Mouse (Mus musculus): Measurements from ENCODE around the gene Cygb. TPM values are rescaled to one million over a fixed set of nuclear protein-coding genes. Genes with fewer than 3 reads are reported as not detected.
A peak's percentile ranks its signal among the peaks of the same experiment; 100 is the strongest.

Cygb gene
- polyA plus RNA-seq, 1 experiment from 2014 or later = 17.5 TPM

GRCm38 (mm10) chr11:116671112-116671844 lies 17.2 kb upstream of the Cygb start:
- Histone ChIP-seq H3K4me2 (replicated peaks; ENCODE audit: low read depth) (peak overlapping the region; percentile 77), H3K4me1 (replicated peaks; ENCODE audit: control insufficient read depth, insufficient read depth, low read length) (peaks cover 9% of the 10 kb centered on the region), H3K9ac (ENCODE audit: low read depth, low read length) (peak overlapping the region; percentile 72), H3K27ac (ENCODE audit: low read depth, low read length) (peak overlapping the region; percentile 74), H3K36me3 (ENCODE audit: control insufficient read depth, insufficient read depth) (peaks cover 33% of the 10 kb centered on the region), H3K4me3 (ENCODE audit: low read depth, low read length) (peak overlapping the region; percentile 58), H3K27me3 (replicated peaks; ENCODE audit: control insufficient read depth, insufficient read depth, low read length) (no peaks in the 10 kb centered on the region), H3K9me3 (ENCODE audit: control insufficient read depth) (no peaks in the 10 kb centered on the region)
- ATAC-seq = peak; percentile 84
- peak; percentile 86 for TF ChIP-seq CTCF (IDR thresholded peaks at IDR 0.05; ENCODE audit: low read depth)
- WGBS = 2% methylated on average over 45 of the region's 45 CpGs

DNA sequence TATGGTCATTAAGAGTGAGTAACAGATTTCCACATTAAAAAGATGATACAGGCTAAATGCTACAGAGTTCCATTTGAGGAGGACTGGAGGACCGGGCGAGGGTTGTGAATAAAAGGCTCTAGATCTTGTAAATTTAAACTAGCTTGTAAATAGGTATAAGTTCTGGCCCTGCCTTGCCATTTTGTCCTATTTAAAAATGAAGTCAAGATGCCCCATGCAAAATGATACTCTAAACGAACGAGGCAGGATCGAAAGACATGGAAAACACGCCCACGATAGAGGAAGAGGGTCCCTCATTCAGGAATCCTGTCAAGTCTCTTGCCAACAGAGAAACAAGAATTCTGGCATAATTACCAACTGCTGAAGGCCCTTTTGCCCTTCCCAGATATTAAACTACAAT lies 16.3 kb upstream of the Cygb start:
- TF ChIP-seq CTCF (IDR thresholded peaks at IDR 0.05; ENCODE audit: low read depth) = no peak
- Histone ChIP-seq H3K4me2 (replicated peaks; ENCODE audit: low read depth) (no peak overlapping the region), H3K27me3 (replicated peaks; ENCODE audit: control insufficient read depth, insufficient read depth, low read length) (no peaks in the 10 kb centered on the region), H3K36me3 (ENCODE audit: control insufficient read depth, insufficient read depth) (peaks cover 24% of the 10 kb centered on the region), H3K27ac (ENCODE audit: low read depth, low read length) (no peak overlapping the region), H3K9me3 (ENCODE audit: control insufficient read depth) (no peaks in the 10 kb centered on the region), H3K4me3 (ENCODE audit: low read depth, low read length) (no peak overlapping the region), H3K4me1 (replicated peaks; ENCODE audit: control insufficient read depth, insufficient read depth, low read length) (peaks cover 9% of the 10 kb centered on the region), H3K9ac (ENCODE audit: low read depth, low read length) (no peak overlapping the region)
- 88% methylated on average over 7 of the region's 7 CpGs for WGBS
- ATAC-seq = no peak

- Histone ChIP-seq H3K27me3 (replicated peaks; ENCODE audit: control insufficient read depth, insufficient read depth, low read length) (no peaks in the 10 kb centered on the region), H3K4me1 (replicated peaks; ENCODE audit: control insufficient read depth, insufficient read depth, low read length) (peaks cover 8% of the 10 kb centered on the region), H3K9me3 (ENCODE audit: control insufficient read depth) (no peaks in the 10 kb centered on the region), H3K4me3 (ENCODE audit: low read depth, low read length) (no peak overlapping the region), H3K27ac (ENCODE audit: low read depth, low read length) (no peak overlapping the region), H3K9ac (ENCODE audit: low read depth, low read length) (no peak overlapping the region), H3K4me2 (replicated peaks; ENCODE audit: low read depth) (no peak overlapping the region), H3K36me3 (ENCODE audit: control insufficient read depth, insufficient read depth) (peaks cover 19% of the 10 kb centered on the region)
- no peak for ATAC-seq
- no peak for TF ChIP-seq CTCF (IDR thresholded peaks at IDR 0.05; ENCODE audit: low read depth)
- WGBS = 40% methylated on average over 13 of the region's 13 CpGs
Measured at GRCm38 (mm10) chr11:116669787-116670365, 15.8 kb upstream of the Cygb start.

DNA sequence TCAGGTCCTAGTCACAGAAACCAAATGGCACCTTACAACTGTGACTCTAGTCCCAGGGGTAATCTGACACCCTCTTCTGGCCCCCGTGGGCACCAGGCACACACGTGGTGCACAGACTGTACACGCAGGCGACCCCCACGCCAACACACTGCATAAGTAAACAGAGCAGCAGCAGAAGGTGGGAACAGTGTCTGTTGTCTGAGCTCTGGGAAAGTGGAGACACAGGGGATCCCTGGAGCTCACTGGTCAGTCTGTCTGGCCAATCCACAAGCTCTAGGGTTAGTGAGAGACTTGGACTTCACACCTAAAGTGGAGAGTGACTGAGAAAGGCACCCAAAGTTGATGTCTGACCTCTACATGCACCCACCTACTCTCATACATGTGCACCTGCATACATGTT lies 15.2 kb upstream of the Cygb start:
- Histone ChIP-seq H3K4me1 (replicated peaks; ENCODE audit: control insufficient read depth, insufficient read depth, low read length) (peaks cover 3% of the 10 kb centered on the region), H3K9ac (ENCODE audit: low read depth, low read length) (no peak overlapping the region), H3K36me3 (ENCODE audit: control insufficient read depth, insufficient read depth) (peaks cover 13% of the 10 kb centered on the region), H3K27me3 (replicated peaks; ENCODE audit: control insufficient read depth, insufficient read depth, low read length) (no peaks in the 10 kb centered on the region), H3K9me3 (ENCODE audit: control insufficient read depth) (no peaks in the 10 kb centered on the region), H3K4me2 (replicated peaks; ENCODE audit: low read depth) (no peak overlapping the region), H3K27ac (ENCODE audit: low read depth, low read length) (no peak overlapping the region), H3K4me3 (ENCODE audit: low read depth, low read length) (no peak overlapping the region)
- no peak for ATAC-seq
- TF ChIP-seq CTCF (IDR thresholded peaks at IDR 0.05; ENCODE audit: low read depth) = no peak
- WGBS = 30% methylated on average over 5 of the region's 5 CpGs

DNA sequence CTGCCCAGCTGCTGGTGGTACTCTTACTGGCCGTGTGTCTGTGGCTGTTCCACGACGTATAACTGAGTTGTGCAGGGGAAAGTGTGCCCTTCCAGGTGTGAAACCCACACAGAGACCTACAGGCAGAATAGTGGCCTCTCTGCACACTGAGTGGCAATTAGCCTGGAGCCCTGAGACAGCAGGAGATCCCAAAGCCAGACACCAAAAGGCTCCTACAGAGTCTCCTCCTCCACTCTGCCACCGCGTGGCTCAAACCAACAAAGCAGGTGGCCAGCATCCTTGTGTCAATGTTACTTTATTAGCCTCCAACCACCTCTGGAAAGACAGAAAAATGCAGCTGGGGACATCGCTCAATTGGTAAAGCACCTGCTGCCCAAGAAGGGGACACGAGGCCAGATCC lies 14.7 kb upstream of the Cygb start:
- ATAC-seq = no peak
- no peak overlapping the region for H3K27ac ChIP-seq (ENCODE audit: low read depth, low read length)
- H3K4me1 ChIP-seq (replicated peaks; ENCODE audit: control insufficient read depth, insufficient read depth, low read length) = peaks cover 2% of the 10 kb centered on the region
- 45% methylated on average over 7 of the region's 7 CpGs for WGBS
- H3K9ac ChIP-seq (ENCODE audit: low read depth, low read length) = no peak overlapping the region
- H3K27me3 ChIP-seq (replicated peaks; ENCODE audit: control insufficient read depth, insufficient read depth, low read length) = no peaks in the 10 kb centered on the region
- TF ChIP-seq CTCF (IDR thresholded peaks at IDR 0.05; ENCODE audit: low read depth) = peak; percentile 59
- peaks cover 9% of the 10 kb centered on the region for H3K36me3 ChIP-seq (ENCODE audit: control insufficient read depth, insufficient read depth)
- H3K4me3 ChIP-seq (ENCODE audit: low read depth, low read length) = no peak overlapping the region
- no peak overlapping the region for H3K4me2 ChIP-seq (replicated peaks; ENCODE audit: low read depth)
- H3K9me3 ChIP-seq (ENCODE audit: control insufficient read depth) = no peaks in the 10 kb centered on the region

- no peaks in the 10 kb centered on the region for H3K27me3 ChIP-seq (replicated peaks; ENCODE audit: control insufficient read depth, insufficient read depth, low read length)
- 82% methylated on average over 10 of the region's 10 CpGs for WGBS
- H3K9me3 ChIP-seq (ENCODE audit: control insufficient read depth) = no peaks in the 10 kb centered on the region
- no peak overlapping the region for H3K9ac ChIP-seq (ENCODE audit: low read depth, low read length)
- no peak overlapping the region for H3K4me3 ChIP-seq (ENCODE audit: low read depth, low read length)
- H3K4me2 ChIP-seq (replicated peaks; ENCODE audit: low read depth) = no peak overlapping the region
- no peak overlapping the region for H3K27ac ChIP-seq (ENCODE audit: low read depth, low read length)
- ATAC-seq = no peak
- TF ChIP-seq CTCF (IDR thresholded peaks at IDR 0.05; ENCODE audit: low read depth) = no peak
- H3K36me3 ChIP-seq (ENCODE audit: control insufficient read depth, insufficient read depth) = peaks cover 5% of the 10 kb centered on the region; the same call in 1 of the 2 replicates
- H3K4me1 ChIP-seq (replicated peaks; ENCODE audit: control insufficient read depth, insufficient read depth, low read length) = peaks cover 2% of the 10 kb centered on the region
Measured at GRCm38 (mm10) chr11:116668381-116668825, 14.3 kb upstream of the Cygb start.
